Mouse (Mus musculus) embryo, embryonic 10 days (tissue): ENCODE data around the gene Vdr.

Source experiments
- DNase-seq: peaks from one replicate; pipeline ENCODE4 v3.0.0-alpha.2; 2015; ENCODE audit warnings: low spot score

The Vdr gene

GRCm38 (mm10) chr15:97809942-97810341 lies 100.5 kb downstream of the Vdr start:
- no peak for DNase-seq

- DNase-seq = no peak
Measured at GRCm38 (mm10) chr15:97809206-97809605, 101.2 kb downstream of the Vdr start.

GRCm38 (mm10) chr15:97808532-97808931 lies 101.9 kb downstream of the Vdr start:
- no peak for DNase-seq

GRCm38 (mm10) chr15:97807867-97808266 lies 102.6 kb downstream of the Vdr start:
- no peak for DNase-seq
